Mouse (Mus musculus) midbrain, embryonic 14.5 days (tissue): ENCODE data around the gene Gm26657. TPM values are rescaled to one million over a fixed set of nuclear protein-coding genes. Genes with fewer than 3 reads are reported as not detected.

Experiments
- polyA plus RNA-seq: library from polyadenylated mRNA; unstranded; fragments of >200 nt; fragmentation: Nextera tagmentation; extraction: Ambion mirVana; gene quantifications from 2 replicates; pipeline ENCODE4 v1.2.1, GENCODE M21; 2014

Gene Gm26657
- polyA plus RNA-seq, 1 experiment from 2014 or later: not detected

Other genes with a start within 250 kb of the Gm26657 start
- gene Actl7b, start 1.4 kb downstream of the Gm26657 start, polyA plus RNA-seq: not detected in 2 replicates
- gene Actl7a, start 3.3 kb downstream of the Gm26657 start, polyA plus RNA-seq: not detected in 2 replicates
- 69.1 and 90.2 TPM in 2 replicates for gene Elp1, start 62.3 kb downstream of the Gm26657 start, polyA plus RNA-seq
- gene Fam206a, start 62.3 kb downstream of the Gm26657 start, polyA plus RNA-seq: 13.7 and 17.4 TPM in 2 replicates
- gene Ctnnal1, start 125.1 kb downstream of the Gm26657 start, polyA plus RNA-seq: 10.4 and 13.0 TPM in 2 replicates
- 9.2 and 10.1 TPM in 2 replicates for gene Tmem245, start 207.4 kb downstream of the Gm26657 start, polyA plus RNA-seq